Mouse (Mus musculus) MEL (cell line): Measurements from ENCODE around the gene Gm6309.
"Not testable (repeated sequence)": the region's sequence is repeated elsewhere in the genome, so short reads cannot be mapped to it uniquely, and the experiment has no call there.

ENCODE experiments used
- CTCF ChIP-seq, 3 experiments: IDR thresholded peaks in 2 of 3; conservative IDR thresholded peaks in 1 of 3; 2 replicates each; pipeline ENCODE4 v1.5.1; 2011 to 2012; ENCODE audit warnings: low read length in 3 of 3, low read depth in 2 of 3, mild to moderate bottlenecking in 2 of 3, improper control_type of control experiment in 1 of 3, inconsistent platforms in 1 of 3, mixed read lengths in 1 of 3, moderate library complexity in 1 of 3; ENCODE audit not compliant: control insufficient read depth in 1 of 3, insufficient read depth in 1 of 3, poor library complexity in 1 of 3, severe bottlenecking in 1 of 3
- ELF1 ChIP-seq: IDR thresholded peaks from 2 replicates; pipeline ENCODE4 v1.6.1; 2014; ENCODE audit warnings: low read depth, mild to moderate bottlenecking, inconsistent platforms, low read length, improper control_type of control experiment, moderate library complexity
- POLR2AphosphoS2 ChIP-seq: IDR thresholded peaks from 2 replicates; pipeline ENCODE4 v1.6.1; 2011; ENCODE audit warnings: low read length, improper control_type of control experiment
- RCOR1 ChIP-seq: IDR thresholded peaks from 2 replicates; pipeline ENCODE4 v1.6.1; 2012; ENCODE audit warnings: low read depth, mild to moderate bottlenecking, inconsistent platforms, low read length, improper control_type of control experiment
- ZC3H11A ChIP-seq: IDR thresholded peaks from 2 replicates; pipeline ENCODE4 v1.6.1; 2012; ENCODE audit warnings: low read depth, mild to moderate bottlenecking, inconsistent platforms, low read length, improper control_type of control experiment

DNA sequence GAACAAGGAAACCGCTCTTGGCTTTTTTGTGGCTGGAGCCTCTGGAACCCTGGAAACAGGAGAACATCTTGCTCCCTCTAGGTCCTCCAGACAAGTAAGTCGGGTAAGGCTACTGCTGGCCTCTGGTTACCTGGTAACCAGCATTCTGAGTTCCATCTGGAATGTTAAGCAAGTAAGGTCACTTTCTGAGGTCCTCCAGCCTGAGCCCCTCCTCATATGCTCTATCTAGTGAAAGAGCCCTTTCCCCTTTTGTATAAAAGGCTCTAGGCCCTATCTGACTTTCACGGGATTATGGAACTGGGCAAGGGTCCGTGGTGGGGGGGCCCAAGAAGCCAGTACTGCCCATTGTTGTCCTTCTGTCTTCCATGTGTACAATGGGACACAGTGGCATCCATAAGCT is 14.7 kb upstream of the Gm6309 start, which contains the start of gene 1700001J03Rik:
- TF ChIP-seq CTCF (IDR thresholded peaks at IDR 0.05 in 2 of 3, conservative IDR thresholded peaks at IDR 0.05 in 1 of 3; ENCODE audit: control insufficient read depth in 1 of 3, insufficient read depth in 1 of 3, low read depth in 2 of 3, low read length in 3 of 3, poor library complexity in 1 of 3, severe bottlenecking in 1 of 3); POLR2AphosphoS2; ZC3H11A; RCOR1; ELF1: not testable (repeated sequence)
